Mouse (Mus musculus): ENCODE measurements around the gene Hoxb6. TPM values are rescaled to one million over a fixed set of nuclear protein-coding genes. Genes with fewer than 3 reads are reported as not detected.

Gene Hoxb6
- total RNA-seq, 2 experiments from 2014 or later: not detected

- no peak for DNase-seq (ENCODE audit: extremely low spot score in 1 of 2, low spot score in 2 of 2)
- Histone ChIP-seq H3K27ac (no peak within 1 kb of the TSS), H3K4me3 (no peak within 1 kb of the TSS)
- intact Hi-C loops (cut with DNase I): loop anchor here (5.0 to 10.0 kb wide), 2 partner anchors 35 to 313 kb away; partner anchors contain the start of genes Hoxb2 and Igf2bp1
- TF ChIP-seq CTCF (IDR thresholded peaks at IDR 0.05): no peak
These were observed 25.5 kb downstream of the Hoxb6 start, which contains the start of gene Hoxb4 for GRCm38 (mm10) chr11:96317608-96318367. Gene Hoxb4 (plus strand): TSS chr11:96318267.

- no peak for TF ChIP-seq CTCF (IDR thresholded peaks at IDR 0.05)
- H3K27ac ChIP-seq: no peak overlapping the region
- intact Hi-C loops (cut with DNase I): loop anchor here (5.0 to 10.0 kb wide), 2 partner anchors 34 to 314 kb away; partner anchors contain the start of genes Hoxb2 and Igf2bp1
These were observed 26.2 kb downstream of the Hoxb6 start for GRCm38 (mm10) chr11:96318368-96319070.

GRCm38 (mm10) chr11:96319071-96319902 lies 27.0 kb downstream of the Hoxb6 start:
- no peak for TF ChIP-seq CTCF (IDR thresholded peaks at IDR 0.05)
- Histone ChIP-seq H3K27ac (no peak overlapping the region), H3K4me3 (no peak overlapping the region)
- DNase-seq (ENCODE audit: extremely low spot score in 1 of 2, low spot score in 2 of 2): no peak
- intact Hi-C loops (cut with DNase I): loop anchor here (5.0 to 10.0 kb wide), 2 partner anchors 33 to 314 kb away; partner anchors contain the start of genes Hoxb2 and Igf2bp1

More at GRCm38 (mm10) chr11:96318368-96319070, 26.2 kb downstream of the Hoxb6 start:
- H3K4me3 ChIP-seq: no peak overlapping the region
- no peak for DNase-seq (ENCODE audit: extremely low spot score in 1 of 2, low spot score in 2 of 2)

- no peak for DNase-seq (ENCODE audit: extremely low spot score in 1 of 2, low spot score in 2 of 2)
- no peak for TF ChIP-seq CTCF (IDR thresholded peaks at IDR 0.05)
- Histone ChIP-seq H3K4me3 (no peak overlapping the region), H3K27ac (no peak overlapping the region)
- intact Hi-C loops (cut with DNase I): loop anchor here (5.0 to 10.0 kb wide), 3 partner anchors 32 to 315 kb away; partner anchors contain the start of genes Hoxb2 and Igf2bp1
These were observed 27.6 kb downstream of the Hoxb6 start for GRCm38 (mm10) chr11:96319910-96320309.

- H3K4me3 ChIP-seq: no peak overlapping the region
- no peak for DNase-seq (ENCODE audit: extremely low spot score in 1 of 2, low spot score in 2 of 2)
- H3K27ac ChIP-seq: no peak overlapping the region
- intact Hi-C loops (cut with DNase I): loop anchor here (5.0 kb wide), 1 partner anchor 118 kb away; no protein-coding TSS in a partner anchor
- TF ChIP-seq CTCF (IDR thresholded peaks at IDR 0.05): no peak
These were observed 28.4 kb downstream of the Hoxb6 start for GRCm38 (mm10) chr11:96320688-96321087.

GRCm38 (mm10) chr11:96321846-96322245 lies 29.6 kb downstream of the Hoxb6 start:
- TF ChIP-seq CTCF (IDR thresholded peaks at IDR 0.05): no peak
- no peak for DNase-seq (ENCODE audit: extremely low spot score in 1 of 2, low spot score in 2 of 2)
- intact Hi-C loops (cut with DNase I): loop anchor here (5.0 kb wide), 1 partner anchor 120 kb away; no protein-coding TSS in a partner anchor
- Histone ChIP-seq H3K4me3 (no peak overlapping the region), H3K27ac (no peak overlapping the region)

- intact Hi-C loops (cut with DNase I): loop anchor here (5.0 kb wide), 1 partner anchor 120 kb away; no protein-coding TSS in a partner anchor
- Histone ChIP-seq H3K4me3 (no peak overlapping the region), H3K27ac (no peak overlapping the region)
- no peak for DNase-seq (ENCODE audit: extremely low spot score in 1 of 2, low spot score in 2 of 2)
- no peak for TF ChIP-seq CTCF (IDR thresholded peaks at IDR 0.05)
These were observed 30.5 kb downstream of the Hoxb6 start for GRCm38 (mm10) chr11:96322738-96323137.

- DNase-seq (ENCODE audit: extremely low spot score in 1 of 2, low spot score in 2 of 2): no peak
- intact Hi-C loops (cut with DNase I): loop anchor here (5.0 kb wide), 1 partner anchor 121 kb away; no protein-coding TSS in a partner anchor
- TF ChIP-seq CTCF (IDR thresholded peaks at IDR 0.05): no peak
- H3K4me3 ChIP-seq: no peak within 1 kb of the TSS
- no peak within 1 kb of the TSS for H3K27ac ChIP-seq
These were observed 30.9 kb downstream of the Hoxb6 start, which contains the start of gene Hoxb3 for GRCm38 (mm10) chr11:96323154-96323553. Gene Hoxb3 (plus strand): TSS chr11:96323326.

GRCm38 (mm10) chr11:96324125-96324524 lies 31.8 kb downstream of the Hoxb6 start:
- no peak overlapping the region for H3K4me3 ChIP-seq
- no peak for DNase-seq (ENCODE audit: extremely low spot score in 1 of 2, low spot score in 2 of 2)
- intact Hi-C loops (cut with DNase I): loop anchor here (5.0 kb wide), 1 partner anchor 122 kb away; no protein-coding TSS in a partner anchor
- H3K27ac ChIP-seq: no peak overlapping the region
- no peak for TF ChIP-seq CTCF (IDR thresholded peaks at IDR 0.05)

GRCm38 (mm10) chr11:96324965-96325364 lies 32.7 kb downstream of the Hoxb6 start:
- no peak overlapping the region for H3K27ac ChIP-seq

GRCm38 (mm10) chr11:96325747-96326212 lies 33.5 kb downstream of the Hoxb6 start:
- intact Hi-C loops (cut with DNase I): loop anchor here (5.0 kb wide), 1 partner anchor 63 kb away; no protein-coding TSS in a partner anchor
- no peak overlapping the region for H3K27ac ChIP-seq
- no peak overlapping the region for H3K4me3 ChIP-seq
- DNase-seq (ENCODE audit: extremely low spot score in 1 of 2, low spot score in 2 of 2): no peak
- no peak for TF ChIP-seq CTCF (IDR thresholded peaks at IDR 0.05)

More at GRCm38 (mm10) chr11:96324965-96325364, 32.7 kb downstream of the Hoxb6 start:
- no peak for TF ChIP-seq CTCF (IDR thresholded peaks at IDR 0.05)
- H3K4me3 ChIP-seq: no peak overlapping the region
- intact Hi-C loops (cut with DNase I): loop anchor here (5.0 kb wide), 2 partner anchors 63 to 123 kb away; no protein-coding TSS in a partner anchor
- no peak for DNase-seq (ENCODE audit: extremely low spot score in 1 of 2, low spot score in 2 of 2)
